Mouse (Mus musculus): Measurements from ENCODE around the gene Proser3. TPM values are rescaled to one million over a fixed set of nuclear protein-coding genes. Genes with fewer than 3 reads are reported as not detected.

The Proser3 gene
- total RNA-seq (2022) = 1 to 10 TPM; 3.1 to 4.5 (median 3.9) TPM

DNA sequence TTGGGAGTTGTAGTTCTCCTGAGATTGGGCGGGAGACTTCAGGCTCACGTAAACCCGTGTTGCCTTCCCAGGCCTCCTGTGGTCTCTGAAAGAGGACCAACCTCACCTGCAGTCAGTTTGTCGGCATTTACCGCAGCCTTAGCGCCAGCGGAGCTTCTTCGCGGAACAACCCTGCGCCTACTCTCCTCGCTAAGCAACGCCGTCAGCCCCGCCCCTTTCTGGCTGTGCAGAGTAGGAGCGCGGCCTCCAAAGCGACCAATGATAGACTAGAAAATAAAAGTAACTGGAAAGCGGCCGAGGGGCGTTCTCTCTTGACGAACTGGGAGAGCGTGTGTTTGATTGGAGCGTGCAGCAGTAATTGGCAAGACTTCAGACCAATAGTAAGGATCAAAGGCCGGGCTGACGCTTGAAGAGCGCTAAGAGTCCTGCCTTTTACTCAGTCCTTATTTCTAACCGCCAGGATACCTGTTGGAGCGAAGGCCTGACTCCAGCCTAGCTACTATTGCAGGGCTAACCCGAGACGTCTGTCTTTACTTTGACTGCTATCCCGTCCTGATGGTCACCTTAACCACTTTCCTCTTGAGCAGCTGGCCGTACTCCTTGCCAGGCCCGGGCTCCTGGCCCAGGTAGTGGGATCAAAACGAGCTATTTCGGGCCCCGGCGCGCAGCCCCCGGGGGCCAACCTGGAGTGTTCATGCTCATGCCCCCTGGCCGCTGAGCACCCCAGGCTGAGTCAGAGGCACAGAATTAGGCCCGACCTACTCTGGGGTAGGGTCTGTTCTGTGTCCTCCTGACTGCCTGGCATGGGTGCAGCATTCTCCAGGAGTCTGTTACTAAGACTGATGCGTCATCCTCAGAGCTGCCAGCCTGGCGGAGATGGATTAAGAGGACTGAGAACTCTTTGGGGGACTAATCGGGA lies at the start of gene Proser3, which contains the start of gene Hspb6:
TSS of gene Proser3 (minus strand) at position 198 of the 919 bp plus-strand sequence.
TSS of gene Hspb6 (plus strand) at position 77 of the 919 bp plus-strand sequence.
- DNase-seq (ENCODE audit: low spot score) = peak; percentile 99

GRCm38 (mm10) chr7:30600651-30601050 lies 48.6 kb upstream of the Proser3 start:
- no peak for DNase-seq (ENCODE audit: low spot score)

DNA sequence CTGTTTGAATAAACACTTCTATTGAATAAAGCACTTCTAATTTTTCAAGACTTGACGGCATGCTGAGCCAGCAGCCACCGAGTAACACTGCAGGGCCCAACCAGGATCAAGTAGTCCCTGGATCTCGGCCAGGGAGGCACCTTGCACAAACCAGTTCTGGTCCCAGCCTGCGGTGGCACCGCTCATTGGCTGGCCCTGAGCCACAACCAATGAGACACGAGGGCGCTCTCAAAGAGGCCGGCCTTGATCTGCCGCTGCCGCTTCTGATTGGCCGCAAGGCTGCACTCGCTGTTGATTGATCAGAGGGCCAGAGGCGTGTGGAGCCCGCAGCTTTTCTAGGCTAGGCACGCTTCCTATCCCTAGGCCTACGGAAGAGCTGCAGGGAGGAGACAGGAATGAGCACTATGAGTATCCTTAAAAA lies 47.8 kb upstream of the Proser3 start:
- DNase-seq (ENCODE audit: low spot score) = peak; percentile 67

DNA sequence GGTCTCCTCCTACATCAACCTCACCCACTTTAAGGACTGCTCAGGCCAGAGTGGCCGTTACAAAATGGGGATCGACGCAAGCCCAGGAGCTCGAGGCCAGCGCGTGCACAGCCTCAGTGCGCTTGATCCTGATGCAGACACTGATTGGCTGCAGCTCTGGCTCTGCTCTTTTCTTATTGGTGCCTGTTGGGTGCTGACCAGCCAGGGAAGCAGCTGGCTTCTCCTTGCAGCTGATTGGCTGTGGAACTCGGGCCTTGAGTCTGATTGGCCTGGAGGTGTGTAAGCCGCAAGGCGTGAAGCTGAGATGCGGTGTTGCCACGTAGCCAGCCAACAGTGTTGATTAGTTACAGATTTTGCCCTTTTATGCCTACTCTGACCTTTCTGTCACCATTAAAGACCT lies 46.7 kb upstream of the Proser3 start, which contains the start of gene Zbtb32:
TSS of gene Zbtb32 (minus strand) at position 124 of the 400 bp plus-strand sequence.
- no peak for DNase-seq (ENCODE audit: low spot score)

- no peak for DNase-seq (ENCODE audit: low spot score)
These were observed 44.7 kb upstream of the Proser3 start for GRCm38 (mm10) chr7:30596811-30597210.

DNA sequence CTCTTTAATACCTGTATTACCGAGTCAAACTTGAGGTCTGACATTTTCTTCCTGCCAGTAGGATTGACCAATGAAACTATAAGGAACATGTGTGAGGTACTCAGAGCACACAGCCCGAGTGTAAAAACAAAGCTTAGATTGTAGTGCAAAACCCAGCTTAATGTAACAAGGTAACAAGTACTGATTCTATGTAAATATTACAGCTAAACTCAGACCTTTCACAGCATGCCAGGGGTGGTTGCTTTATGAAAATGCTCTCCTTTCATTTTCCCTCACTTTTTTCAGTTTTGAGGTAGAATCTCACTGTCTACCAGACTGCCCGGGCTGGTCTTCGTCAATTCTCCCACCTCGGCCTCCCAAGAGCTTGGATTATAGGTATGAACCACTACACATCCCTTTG lies 44.0 kb upstream of the Proser3 start:
- DNase-seq (ENCODE audit: low spot score) = no peak

GRCm38 (mm10) chr7:30594510-30595024 lies 42.5 kb upstream of the Proser3 start:
- no peak for DNase-seq (ENCODE audit: low spot score)

DNA sequence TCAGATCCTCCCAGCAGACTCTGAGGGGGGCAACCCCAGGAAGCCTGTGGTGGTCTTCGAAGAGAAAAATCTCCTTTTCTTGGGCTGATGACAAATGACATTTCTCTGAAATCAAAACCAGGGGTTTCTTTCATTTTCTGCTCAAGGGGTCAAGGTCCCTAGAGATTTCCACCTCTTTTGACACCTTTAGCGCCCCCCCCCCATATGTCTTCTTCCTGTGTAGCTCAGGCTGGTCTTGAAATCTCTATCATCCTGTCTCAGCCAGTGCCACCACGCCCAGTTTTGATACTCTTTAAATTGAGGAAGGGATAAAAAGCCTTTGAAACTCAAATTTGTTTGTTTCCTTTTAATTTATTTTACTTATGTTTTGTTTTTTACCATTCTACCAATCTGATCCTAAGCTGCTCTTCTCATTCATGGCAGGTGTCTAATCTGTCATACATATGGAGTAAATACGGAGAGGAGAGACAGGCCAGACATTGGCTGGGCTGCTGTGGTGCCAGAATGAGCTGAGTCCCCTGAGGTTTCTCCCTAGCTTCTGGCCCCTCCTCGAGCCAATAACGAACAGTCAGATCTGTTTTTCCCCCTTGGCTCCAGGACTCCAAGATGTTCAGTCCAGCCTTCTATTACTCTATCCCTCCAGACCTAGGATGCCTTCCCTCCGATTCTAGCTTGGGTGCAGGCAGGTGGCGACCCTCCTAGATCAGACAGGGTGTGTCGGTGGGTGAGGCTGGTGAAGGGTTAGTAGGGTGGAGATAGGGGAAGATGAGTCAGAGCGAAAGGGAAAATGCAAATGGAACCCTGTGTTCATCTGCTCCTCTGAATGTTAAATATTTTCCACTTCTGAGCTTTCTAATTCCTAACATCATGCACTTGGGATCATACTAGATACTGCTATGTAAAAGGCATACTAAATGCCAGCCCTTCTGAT lies 41.7 kb upstream of the Proser3 start:
- no peak for DNase-seq (ENCODE audit: low spot score)

DNA sequence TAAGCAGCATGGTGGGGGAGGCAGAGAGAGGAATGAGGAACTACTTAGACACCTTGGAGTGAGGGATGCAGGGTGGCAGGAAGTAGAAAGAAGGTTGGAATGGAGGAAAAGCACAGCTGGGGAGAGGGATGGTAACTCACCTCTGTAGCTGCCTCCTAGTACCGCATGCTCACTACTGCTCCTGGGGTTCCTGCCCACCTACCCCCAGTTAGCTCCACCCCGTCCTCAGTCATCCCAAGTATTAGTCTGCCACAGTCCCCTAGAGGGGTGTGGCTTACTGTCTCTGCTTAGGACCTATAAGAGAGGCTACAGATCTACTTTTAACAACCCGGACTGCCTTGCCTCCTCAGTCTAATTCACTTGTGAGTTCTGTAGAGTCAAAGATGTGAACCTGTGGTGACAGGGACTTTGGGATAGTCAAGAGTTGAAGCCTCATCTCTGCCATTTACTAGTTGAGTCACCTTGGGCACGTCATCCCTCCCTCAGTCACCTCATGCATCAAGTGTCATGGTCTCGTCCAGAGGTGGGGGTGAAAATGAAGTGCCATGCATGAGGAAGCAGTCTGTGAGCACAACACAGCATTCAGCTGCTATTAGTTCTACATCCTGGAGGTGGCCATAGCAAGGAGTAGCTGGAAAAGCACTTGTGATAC lies 40.8 kb upstream of the Proser3 start:
- DNase-seq (ENCODE audit: low spot score) = no peak

DNA sequence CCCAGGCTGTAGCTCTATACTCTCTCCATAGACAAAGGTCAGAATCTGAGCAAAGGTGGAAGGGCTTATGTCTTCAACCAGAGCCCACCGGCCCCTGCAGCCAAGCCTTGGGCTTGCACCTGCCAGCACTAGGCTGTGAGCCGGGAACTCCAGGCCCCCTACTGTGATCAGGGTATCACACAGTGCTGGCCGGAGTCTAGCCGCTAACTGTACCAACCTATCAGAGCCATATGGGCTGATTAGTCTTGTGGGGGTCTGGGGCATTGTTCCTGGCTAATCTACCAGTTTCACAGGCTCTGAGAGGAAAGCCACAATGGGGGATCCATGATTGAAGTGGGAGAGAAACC lies 39.5 kb upstream of the Proser3 start:
- no peak for DNase-seq (ENCODE audit: low spot score)

- no peak for DNase-seq (ENCODE audit: low spot score)
These were observed 39.0 kb upstream of the Proser3 start for GRCm38 (mm10) chr7:30590927-30591604.

- peak; percentile 87 for DNase-seq (ENCODE audit: low spot score)
These were observed 37.6 kb upstream of the Proser3 start for GRCm38 (mm10) chr7:30589435-30590301.

DNA sequence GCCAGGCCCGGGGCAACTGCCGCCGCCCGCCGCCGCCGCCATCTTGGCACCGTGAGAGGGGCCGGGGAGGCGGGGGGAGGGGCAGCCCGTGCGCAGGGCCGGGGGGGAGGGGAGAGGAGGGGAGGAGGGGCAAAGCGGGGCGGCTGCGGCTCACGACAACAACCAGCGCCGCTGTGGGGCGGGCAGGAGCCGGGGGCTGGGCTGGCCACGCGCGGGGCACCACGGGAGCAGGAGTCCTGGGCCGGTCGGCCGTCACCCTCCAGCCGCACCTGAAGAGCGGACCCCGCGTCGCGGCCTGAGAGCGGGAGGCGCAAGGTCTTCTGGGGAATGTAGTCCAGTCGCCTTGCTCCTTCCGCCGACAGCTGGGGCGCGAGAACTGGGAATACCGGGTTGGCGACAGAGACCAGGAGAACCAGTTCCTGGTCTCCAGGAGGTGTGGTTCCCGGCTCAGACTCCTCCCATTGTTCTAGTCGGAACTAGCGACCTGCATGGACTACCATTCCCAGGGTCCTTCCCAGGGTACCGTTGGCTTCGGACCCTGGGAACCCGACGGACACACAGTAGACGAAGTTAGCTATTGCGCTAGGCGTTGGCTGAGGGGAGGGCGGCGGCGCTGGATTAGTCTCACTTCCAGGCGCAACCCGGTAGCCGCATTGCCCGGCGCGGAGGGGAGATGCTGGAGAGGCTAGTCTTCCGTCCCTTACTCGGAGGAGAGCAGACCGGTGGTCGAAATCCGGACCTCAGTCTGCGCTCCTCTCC lies 36.8 kb upstream of the Proser3 start, which contains the start of gene Kmt2b:
TSS of gene Kmt2b (minus strand) at position 51 of the 759 bp plus-strand sequence.
- DNase-seq (ENCODE audit: low spot score) = peak; percentile 96

- no peak for DNase-seq (ENCODE audit: low spot score)
These were observed 36.0 kb upstream of the Proser3 start for GRCm38 (mm10) chr7:30587842-30588667.

GRCm38 (mm10) chr7:30586455-30587020 lies 34.4 kb upstream of the Proser3 start:
- DNase-seq (ENCODE audit: low spot score) = no peak

DNA sequence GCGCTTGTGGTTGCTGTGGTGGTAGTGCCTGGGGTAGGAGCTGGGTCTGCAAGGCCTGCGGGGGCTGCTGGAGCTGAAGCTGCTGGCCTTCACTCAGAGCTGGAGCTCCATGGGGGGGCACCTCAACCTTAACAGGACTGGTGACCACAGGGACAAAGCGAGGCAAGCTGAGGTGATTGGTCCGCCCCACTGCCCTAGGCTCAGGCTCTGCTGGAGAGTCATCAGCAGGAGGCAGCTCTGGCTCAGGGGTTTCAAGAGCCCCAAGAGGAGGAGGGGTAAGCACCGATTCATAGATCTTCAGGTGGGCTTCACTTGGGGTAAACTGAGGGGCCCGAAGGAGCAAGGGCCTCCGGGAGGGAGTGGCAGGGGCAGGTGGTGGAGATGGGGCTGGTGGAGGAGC lies 33.1 kb upstream of the Proser3 start:
- no peak for DNase-seq (ENCODE audit: low spot score)

- DNase-seq (ENCODE audit: low spot score) = no peak
These were observed 32.2 kb upstream of the Proser3 start for GRCm38 (mm10) chr7:30584339-30584738.

GRCm38 (mm10) chr7:30581547-30581946 lies 29.4 kb upstream of the Proser3 start:
- DNase-seq (ENCODE audit: low spot score) = no peak
